In genomic region chr4:88117942-88118341, GRCm38 (mm10) we compare ENCODE assay signal across 12 mouse cellular contexts.
"Had no signal": no experiment of that assay in that cellular context is flagged by ENCODE, and none has a peak within 500 bp of the region (broad histone marks: within the 10 kb centered on the region; RNA-seq: fewer than 3 reads in every experiment).

No protein-coding gene starts in this region.

- H3K9ac ChIP-seq: limb, embryonic 15.5 days had no signal

- H3K4me3 ChIP-seq: limb, embryonic 15.5 days; midbrain, embryonic 10.5 days; myocyte had no signal

- H3K27me3 ChIP-seq: limb, embryonic 15.5 days had no signal

- DNase-seq: kidney, adult 11 months; kidney, adult 9 months; kidney, postnatal 36 days; lung, adult 2 months; lung, postnatal 36 days; midbrain, embryonic 14.5 days; thymus, postnatal 36 days had no signal

- H3K27ac ChIP-seq: kidney, postnatal 0 days; limb, embryonic 15.5 days; midbrain, embryonic 10.5 days had no signal

- H3K4me2 ChIP-seq: limb, embryonic 15.5 days had no signal

- H3K36me3 ChIP-seq: limb, embryonic 15.5 days; midbrain, embryonic 10.5 days had no signal

- H3K9me3 ChIP-seq: limb, embryonic 15.5 days; midbrain, embryonic 10.5 days had no signal

- ATAC-seq: lung, postnatal 0 days had no signal
